Mouse (Mus musculus): ENCODE measurements at regions not wholly inside any gene's neighbourhood (a gene's known extent, or its start where the extent isn't known, plus 50 kb on each side); places are given as distances from the start of the nearest gene placed in this dataset.

- H3K36me3 ChIP-seq, result no peaks in the 10 kb centered on the region
- DNase-seq (ENCODE audit: low spot score), result no peak
- no peaks in the 10 kb centered on the region for H3K27me3 ChIP-seq (ENCODE audit: insufficient read depth, poor library complexity, severe bottlenecking)
- H3K4me1 ChIP-seq (replicated peaks), result no peaks in the 10 kb centered on the region
- WGBS, result 85% methylated on average over 2 of the region's 2 CpGs
- no peak overlapping the region for H3K27ac ChIP-seq
- 0 out of 2 replicates have a peak, but pooled peaks cover 4% of the 10 kb centered on the region for H3K9me3 ChIP-seq
- no peak overlapping the region for H3K4me3 ChIP-seq
Measured at GRCm38 (mm10) chr12:44145321-44145720, 64.8 kb downstream of the Dnajb9 start.

- Histone ChIP-seq H3K4me1 (replicated peaks) (no peaks in the 10 kb centered on the region), H3K4me3 (no peak overlapping the region), H3K27ac (no peak overlapping the region), H3K36me3 (no peaks in the 10 kb centered on the region), H3K9me3 (no peaks in the 10 kb centered on the region), H3K27me3 (ENCODE audit: insufficient read depth, poor library complexity, severe bottlenecking) (no peaks in the 10 kb centered on the region)
- 89% methylated on average over 1 of the region's 1 CpGs for WGBS
- DNase-seq (ENCODE audit: low spot score), result no peak
Measured at GRCm38 (mm10) chr12:44139026-44139425, 71.1 kb downstream of the Dnajb9 start.

GRCm38 (mm10) chr12:44128874-44129273, 81.3 kb downstream of the Dnajb9 start:
- Histone ChIP-seq H3K4me1 (replicated peaks) (no peaks in the 10 kb centered on the region), H3K36me3 (no peaks in the 10 kb centered on the region), H3K4me3 (no peak overlapping the region), H3K27ac (no peak overlapping the region), H3K9me3 (no peaks in the 10 kb centered on the region), H3K27me3 (ENCODE audit: insufficient read depth, poor library complexity, severe bottlenecking) (no peaks in the 10 kb centered on the region)
- 83% methylated on average over 8 of the region's 8 CpGs for WGBS
- DNase-seq (ENCODE audit: low spot score), result no peak

- WGBS, result 55% methylated on average over 2 of the region's 2 CpGs
- Histone ChIP-seq H3K36me3 (no peaks in the 10 kb centered on the region), H3K27me3 (ENCODE audit: insufficient read depth, poor library complexity, severe bottlenecking) (no peaks in the 10 kb centered on the region), H3K4me1 (replicated peaks) (no peaks in the 10 kb centered on the region), H3K4me3 (no peak overlapping the region), H3K9me3 (no peaks in the 10 kb centered on the region), H3K27ac (no peak overlapping the region)
- DNase-seq (ENCODE audit: low spot score), result no peak
Measured at GRCm38 (mm10) chr12:44105085-44105484, 105.0 kb downstream of the Dnajb9 start.

- 88% methylated on average over 1 of the region's 1 CpGs for WGBS
Measured at GRCm38 (mm10) chr12:44099188-44099587, 110.9 kb downstream of the Dnajb9 start.

GRCm38 (mm10) chr12:44071766-44072165, 138.4 kb downstream of the Dnajb9 start:
- H3K9me3 ChIP-seq, result no peaks in the 10 kb centered on the region

More at GRCm38 (mm10) chr12:44099188-44099587, 110.9 kb downstream of the Dnajb9 start:
- Histone ChIP-seq H3K4me3 (no peak overlapping the region), H3K36me3 (no peaks in the 10 kb centered on the region), H3K9me3 (no peaks in the 10 kb centered on the region), H3K27me3 (ENCODE audit: insufficient read depth, poor library complexity, severe bottlenecking) (no peaks in the 10 kb centered on the region), H3K4me1 (replicated peaks) (no peaks in the 10 kb centered on the region), H3K27ac (no peak overlapping the region)
- no peak for DNase-seq (ENCODE audit: low spot score)

GRCm38 (mm10) chr12:44056493-44057163, 153.5 kb downstream of the Dnajb9 start:
- DNase-seq (ENCODE audit: low spot score), result no peak
- Histone ChIP-seq H3K36me3 (no peaks in the 10 kb centered on the region), H3K27ac (no peak overlapping the region), H3K9me3 (no peaks in the 10 kb centered on the region), H3K4me1 (replicated peaks) (no peaks in the 10 kb centered on the region), H3K27me3 (ENCODE audit: insufficient read depth, poor library complexity, severe bottlenecking) (no peaks in the 10 kb centered on the region), H3K4me3 (no peak overlapping the region)
- whole genome bisulfite sequencing, result 96% methylated on average over 2 of the region's 2 CpGs

More at GRCm38 (mm10) chr12:44071766-44072165, 138.4 kb downstream of the Dnajb9 start:
- no peak overlapping the region for H3K27ac ChIP-seq
- DNase-seq (ENCODE audit: low spot score), result no peak
- H3K27me3 ChIP-seq (ENCODE audit: insufficient read depth, poor library complexity, severe bottlenecking), result no peaks in the 10 kb centered on the region
- H3K36me3 ChIP-seq, result no peaks in the 10 kb centered on the region
- no peaks in the 10 kb centered on the region for H3K4me1 ChIP-seq (replicated peaks)
- no peak overlapping the region for H3K4me3 ChIP-seq
- WGBS, result 89% methylated on average over 5 of the region's 5 CpGs

- 73% methylated on average over 2 of the region's 2 CpGs for WGBS
- Histone ChIP-seq H3K27me3 (ENCODE audit: insufficient read depth, poor library complexity, severe bottlenecking) (no peaks in the 10 kb centered on the region), H3K4me3 (no peak overlapping the region), H3K27ac (no peak overlapping the region), H3K36me3 (no peaks in the 10 kb centered on the region), H3K9me3 (no peaks in the 10 kb centered on the region), H3K4me1 (replicated peaks) (no peaks in the 10 kb centered on the region)
- DNase-seq (ENCODE audit: low spot score), result no peak
Measured at GRCm38 (mm10) chr12:44045806-44046205, 164.3 kb downstream of the Dnajb9 start.

GRCm38 (mm10) chr12:44044388-44045105, 165.6 kb downstream of the Dnajb9 start:
- 74% methylated on average over 14 of the region's 14 CpGs for WGBS
- Histone ChIP-seq H3K27me3 (ENCODE audit: insufficient read depth, poor library complexity, severe bottlenecking) (no peaks in the 10 kb centered on the region), H3K9me3 (no peaks in the 10 kb centered on the region), H3K27ac (no peak overlapping the region), H3K36me3 (no peaks in the 10 kb centered on the region), H3K4me1 (replicated peaks) (no peaks in the 10 kb centered on the region), H3K4me3 (no peak overlapping the region)
- no peak for DNase-seq (ENCODE audit: low spot score)

GRCm38 (mm10) chr12:44006795-44007194, 203.3 kb downstream of the Dnajb9 start:
- Histone ChIP-seq H3K4me1 (replicated peaks) (no peaks in the 10 kb centered on the region), H3K27me3 (ENCODE audit: insufficient read depth, poor library complexity, severe bottlenecking) (no peaks in the 10 kb centered on the region), H3K4me3 (no peak overlapping the region), H3K9me3 (no peaks in the 10 kb centered on the region), H3K27ac (no peak overlapping the region), H3K36me3 (no peaks in the 10 kb centered on the region)
- 66% methylated on average over 2 of the region's 2 CpGs for WGBS
- no peak for DNase-seq (ENCODE audit: low spot score)

- no peaks in the 10 kb centered on the region for H3K9me3 ChIP-seq
- 88% methylated on average over 1 of the region's 1 CpGs for WGBS
- H3K27me3 ChIP-seq (ENCODE audit: insufficient read depth, poor library complexity, severe bottlenecking), result no peaks in the 10 kb centered on the region
- H3K4me3 ChIP-seq, result no peak overlapping the region
- DNase-seq (ENCODE audit: low spot score), result no peak
- no peaks in the 10 kb centered on the region for H3K36me3 ChIP-seq
- H3K27ac ChIP-seq, result no peak overlapping the region
- no peaks in the 10 kb centered on the region for H3K4me1 ChIP-seq (replicated peaks)
Measured at GRCm38 (mm10) chr12:43983548-43983947, 226.6 kb downstream of the Dnajb9 start.

- Histone ChIP-seq H3K27ac (no peak overlapping the region), H3K27me3 (ENCODE audit: insufficient read depth, poor library complexity, severe bottlenecking) (no peaks in the 10 kb centered on the region), H3K4me1 (replicated peaks) (no peaks in the 10 kb centered on the region), H3K4me3 (no peak overlapping the region), H3K36me3 (no peaks in the 10 kb centered on the region), H3K9me3 (no peaks in the 10 kb centered on the region)
- DNase-seq (ENCODE audit: low spot score), result no peak
- 88% methylated on average over 1 of the region's 1 CpGs for WGBS
Measured at GRCm38 (mm10) chr12:43963973-43964372, 246.2 kb downstream of the Dnajb9 start.

GRCm38 (mm10) chr12:43962551-43963120, 247.5 kb downstream of the Dnajb9 start:
- no peak for DNase-seq (ENCODE audit: low spot score)
- 83% methylated on average over 6 of the region's 6 CpGs for WGBS
- Histone ChIP-seq H3K36me3 (no peaks in the 10 kb centered on the region), H3K27me3 (ENCODE audit: insufficient read depth, poor library complexity, severe bottlenecking) (no peaks in the 10 kb centered on the region), H3K4me1 (replicated peaks) (no peaks in the 10 kb centered on the region), H3K4me3 (no peak overlapping the region), H3K9me3 (no peaks in the 10 kb centered on the region), H3K27ac (no peak overlapping the region)

Measured in hindbrain, embryonic 10.5 days (tissue).